Mouse (Mus musculus) cerebellum, adult 2 months (tissue): ENCODE measurements around the gene Hist1h3d. TPM values are rescaled to one million over a fixed set of nuclear protein-coding genes. Genes with fewer than 3 reads are reported as not detected.
"Not testable (repeated sequence)": the region's sequence is repeated elsewhere in the genome, so short reads cannot be mapped to it uniquely, and the experiment has no call there.

ENCODE experiments used
- DNase-seq, 2 experiments: peaks; one replicate each; pipeline ENCODE4 v3.0.0; 2021
- H3K27ac ChIP-seq: fragments of 200-500 bp; 2 replicates; pipeline ENCODE4 v1.5.1; 2012; ENCODE audit warnings: low read length, control low read depth, inconsistent platforms; ENCODE audit not compliant: insufficient read depth
- H3K27me3 ChIP-seq: fragments of 200-500 bp; 2 replicates; pipeline ENCODE4 v1.6.1; 2012; ENCODE audit warnings: inconsistent platforms, mild to moderate bottlenecking, low read length, moderate library complexity; ENCODE audit not compliant: control insufficient read depth, insufficient read depth
- H3K4me1 ChIP-seq: fragments of 200-500 bp; 2 replicates; pipeline ENCODE4 v1.6.1; 2011; ENCODE audit warnings: low read length; ENCODE audit not compliant: control insufficient read depth, insufficient read depth
- H3K4me3 ChIP-seq: fragments of 200-500 bp; replicated peaks from 2 replicates; pipeline ENCODE3; 2011; ENCODE audit warnings: mild to moderate bottlenecking, low read depth, low read length, control low read depth; ENCODE audit not compliant: insufficient read depth
- CTCF ChIP-seq: fragments of 200-500 bp; IDR thresholded peaks from 2 replicates; pipeline ENCODE4 v1.5.1; 2011; ENCODE audit warnings: low read depth, mild to moderate bottlenecking, control low read depth, low read length, moderate library complexity, borderline replicate concordance; ENCODE audit not compliant: insufficient read depth
- POLR2A ChIP-seq: fragments of 200-500 bp; IDR thresholded peaks from 2 replicates; pipeline ENCODE4 v1.6.1; 2011; ENCODE audit warnings: low read length, control low read depth, borderline replicate concordance; ENCODE audit not compliant: insufficient read depth
- WGBS: fragments of 180-500 bp; shearing (Covaris S2); methylation state at CpG from one replicate; pipeline ENCODE4 v1.1.7; 2018; 5-methylcytosine and 5-hydroxymethylcytosine counted together
- polyA plus RNA-seq: library from polyadenylated mRNA; depleted of rRNA; stranded (reverse); fragments of >200 nt; gene quantifications from 2 replicates; pipeline ENCODE4 v1.2.3, GENCODE M21; 2012; rRNA removed

The Hist1h3d gene
- polyA plus RNA-seq, 1 experiment, result 2.0 TPM

- TF ChIP-seq CTCF, result no peak
- no peak for TF ChIP-seq POLR2A
- Histone ChIP-seq H3K27me3 (no peaks in the 10 kb centered on the region), H3K4me3 (peak overlapping the region; percentile 88), H3K27ac (peak overlapping the region; percentile 97), H3K4me1 (peaks cover 5% of the 10 kb centered on the region; the same call in 1 of the 2 replicates)
- WGBS, result 33% methylated on average over 12 of the region's 12 CpGs
- DNase-seq, result peak in 1 of 2 experiments; percentile 13
Observed at GRCm38 (mm10) chr13:23620056-23620732, 44.6 kb downstream of the Hist1h3d start.

- DNase-seq, result peak; percentile 81 to 92
- H3K27me3 ChIP-seq, result no peaks in the 10 kb centered on the region
- TF ChIP-seq CTCF, result no peak
- TF ChIP-seq POLR2A, result no peak
- WGBS, result under 1% methylated on average over 27 of the region's 27 CpGs
- peak within 1 kb of the TSS; percentile 88 for H3K4me3 ChIP-seq
- H3K4me1 ChIP-seq, result peaks cover 5% of the 10 kb centered on the region; the same call in 1 of the 2 replicates
- peak within 1 kb of the TSS; percentile 97 for H3K27ac ChIP-seq
Observed at GRCm38 (mm10) chr13:23620733-23621531, 45.4 kb downstream of the Hist1h3d start, which contains the start of gene Hist1h2be. Gene Hist1h2be, minus strand, starts transcription at chr13:23621124.

- peak overlapping the region; percentile 90 for H3K27ac ChIP-seq
- H3K4me1 ChIP-seq, result peaks cover 5% of the 10 kb centered on the region; the same call in 1 of the 2 replicates
- 0% methylated on average over 18 of the region's 18 CpGs for WGBS
- H3K4me3 ChIP-seq, result peak overlapping the region; percentile 68
- DNase-seq, result peak; percentile 55 to 77
- TF ChIP-seq POLR2A, result peak; percentile 25; the same call in 1 of the 2 replicates
- no peak for TF ChIP-seq CTCF
- H3K27me3 ChIP-seq, result no peaks in the 10 kb centered on the region
Observed at GRCm38 (mm10) chr13:23621532-23622174, 46.1 kb downstream of the Hist1h3d start.

- WGBS, result under 1% methylated on average over 53 of the region's 53 CpGs
- not testable (repeated sequence) for H3K4me1 ChIP-seq
- DNase-seq, result peak; percentile 90 to 91
Observed at GRCm38 (mm10) chr13:23622175-23622671, 46.7 kb downstream of the Hist1h3d start, which contains the start of gene Hist1h1e. Gene Hist1h1e, minus strand, starts transcription at chr13:23622558.

DNA sequence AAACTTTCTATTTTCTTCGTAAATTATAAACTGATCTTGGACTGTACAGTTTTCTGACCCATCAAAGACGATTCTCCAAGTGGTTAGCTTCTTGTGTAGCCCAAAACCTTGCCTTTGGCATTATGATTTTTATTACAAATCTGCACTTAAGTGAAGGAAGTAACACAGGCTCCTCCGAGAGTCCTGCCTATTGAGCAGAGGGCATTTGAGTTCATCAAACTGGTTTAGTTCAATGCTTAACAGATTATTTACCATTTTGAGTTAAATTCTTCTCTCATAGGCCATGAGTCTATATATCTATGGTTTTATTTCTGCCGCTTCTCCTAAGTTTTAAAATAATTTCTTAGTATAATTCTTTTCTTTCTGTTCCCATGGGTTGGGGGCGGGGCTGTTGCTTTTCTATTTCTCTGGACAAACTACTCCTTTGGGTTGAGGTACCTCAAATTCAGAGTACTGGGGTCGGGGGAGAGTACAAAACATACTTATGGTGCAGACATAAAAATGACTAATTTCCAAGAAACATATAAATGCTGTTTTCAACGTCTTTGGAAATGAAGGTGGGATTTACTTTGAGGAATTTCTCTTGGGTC lies 47.4 kb downstream of the Hist1h3d start:
- no peak for DNase-seq

More at GRCm38 (mm10) chr13:23622175-23622671, 46.7 kb downstream of the Hist1h3d start, which contains the start of gene Hist1h1e:
- not testable (repeated sequence) for H3K27me3 ChIP-seq
- Histone ChIP-seq H3K27ac (peak within 1 kb of the TSS; percentile 90), H3K4me3 (peak within 1 kb of the TSS; percentile 75)
- peak; percentile 92 for TF ChIP-seq POLR2A

More for the DNA sequence above, 47.4 kb downstream of the Hist1h3d start:
- TF ChIP-seq CTCF (no peak), POLR2A (no peak)
- Histone ChIP-seq H3K27ac (peak overlapping the region; percentile 79; the same call in 1 of the 2 replicates), H3K4me3 (peak overlapping the region; percentile 48), H3K4me1 (peaks cover 5% of the 10 kb centered on the region; the same call in 1 of the 2 replicates), H3K27me3 (no peaks in the 10 kb centered on the region)
- 25% methylated on average over 7 of the region's 7 CpGs for WGBS

Other genes with a start within 250 kb of the Hist1h3d start
- gene Zfp322a, start 206.6 kb upstream of the Hist1h3d start, polyA plus RNA-seq, result 14.6 and 16.0 TPM in 2 replicates
- 9.8 and 10.7 TPM in 2 replicates for gene Abt1, start 151.9 kb upstream of the Hist1h3d start, polyA plus RNA-seq
- 0.21 and 0.32 TPM in 2 replicates for gene Btn1a1, start 109.9 kb upstream of the Hist1h3d start, polyA plus RNA-seq
- 0.20 and 0.21 TPM in 2 replicates for gene Btn2a2, start 86.9 kb upstream of the Hist1h3d start, polyA plus RNA-seq
- gene Hist1h4h, start 44.7 kb upstream of the Hist1h3d start, polyA plus RNA-seq, result 33.0 and 35.8 TPM in 2 replicates
- 0.60 and 2.4 TPM in 2 replicates for gene Hist1h2af, start 41.9 kb upstream of the Hist1h3d start, polyA plus RNA-seq
- 0.29 TPM in 1 of 2 replicates, not detected in the other for gene Hist1h3g, start 40.3 kb upstream of the Hist1h3d start, polyA plus RNA-seq
- gene Hist1h2bh, start 32.4 kb upstream of the Hist1h3d start, polyA plus RNA-seq, result 0.33 and 0.34 TPM in 2 replicates
- gene Hist1h3f, start 31.7 kb upstream of the Hist1h3d start, polyA plus RNA-seq, result 0.32 and 0.33 TPM in 2 replicates
- gene Hist1h4f, start 24.1 kb upstream of the Hist1h3d start, polyA plus RNA-seq, result 4.7 and 7.0 TPM in 2 replicates
- gene Hist1h1d, start 22.5 kb upstream of the Hist1h3d start, polyA plus RNA-seq, result 0.05 and 0.14 TPM in 2 replicates
- gene Hist1h3e, start 13.4 kb upstream of the Hist1h3d start, polyA plus RNA-seq, result 1.5 and 3.2 TPM in 2 replicates
- 0.33 and 0.60 TPM in 2 replicates for gene Hist1h2ae, start 4.5 kb upstream of the Hist1h3d start, polyA plus RNA-seq
- 7.3 and 9.3 TPM in 2 replicates for gene Hist1h2bg, start 4.4 kb upstream of the Hist1h3d start, polyA plus RNA-seq
- 0.65 and 0.98 TPM in 2 replicates for gene Hist1h2bf, start 1.6 kb upstream of the Hist1h3d start, polyA plus RNA-seq
- gene Hist1h2ad, start 1.4 kb upstream of the Hist1h3d start, polyA plus RNA-seq, result 1.2 and 1.9 TPM in 2 replicates
- gene Hist1h4d, start 5.8 kb downstream of the Hist1h3d start, polyA plus RNA-seq, result 5.8 and 8.0 TPM in 2 replicates
- gene Hist1h2be, start 45.4 kb downstream of the Hist1h3d start, polyA plus RNA-seq, result 4.2 and 5.5 TPM in 2 replicates
- gene Hist1h1e, start 46.8 kb downstream of the Hist1h3d start, polyA plus RNA-seq, result 4.1 and 6.1 TPM in 2 replicates
- 0.85 and 1.1 TPM in 2 replicates for gene Hist1h2ac, start 108.2 kb downstream of the Hist1h3d start, polyA plus RNA-seq
- gene Hist1h2bc, start 108.4 kb downstream of the Hist1h3d start, polyA plus RNA-seq, result 109 and 119 TPM in 2 replicates
- not detected in 2 replicates for gene Hist1h1t, start 120.1 kb downstream of the Hist1h3d start, polyA plus RNA-seq
- 5.8 and 9.1 TPM in 2 replicates for gene Hist1h4c, start 122.7 kb downstream of the Hist1h3d start, polyA plus RNA-seq
- 6.2 and 7.1 TPM in 2 replicates for gene Hfe, start 135.1 kb downstream of the Hist1h3d start, polyA plus RNA-seq
- 34.6 and 42.8 TPM in 2 replicates for gene Hist1h1c, start 163.0 kb downstream of the Hist1h3d start, polyA plus RNA-seq
- gene Hist1h3c, start 169.8 kb downstream of the Hist1h3d start, polyA plus RNA-seq, result 0.23 and 0.30 TPM in 2 replicates
- gene Hist1h2bb, start 171.0 kb downstream of the Hist1h3d start, polyA plus RNA-seq, result 0.56 and 0.97 TPM in 2 replicates
- 1.1 TPM in 1 of 2 replicates, not detected in the other for gene Hist1h2ab, start 175.4 kb downstream of the Hist1h3d start, polyA plus RNA-seq
- gene Hist1h3b, start 176.5 kb downstream of the Hist1h3d start, polyA plus RNA-seq, result 0.40 TPM in 1 of 2 replicates, not detected in the other
- 4.8 and 5.4 TPM in 2 replicates for gene Hist1h4b, start 181.2 kb downstream of the Hist1h3d start, polyA plus RNA-seq
- 3.5 and 4.7 TPM in 2 replicates for gene Hist1h4a, start 185.5 kb downstream of the Hist1h3d start, polyA plus RNA-seq
- gene Hist1h3a, start 186.6 kb downstream of the Hist1h3d start, polyA plus RNA-seq, result 0.43 and 1.2 TPM in 2 replicates
- gene Hist1h1a, start 187.9 kb downstream of the Hist1h3d start, polyA plus RNA-seq, result 0.52 TPM in 1 of 2 replicates, not detected in the other
- gene Trim38, start 194.2 kb downstream of the Hist1h3d start, polyA plus RNA-seq, result 0.08 and 0.10 TPM in 2 replicates
- not detected in 2 replicates for gene Slc17a2, start 231.2 kb downstream of the Hist1h3d start, polyA plus RNA-seq